Mouse (Mus musculus) myocyte (in vitro differentiated cells): ENCODE results near the gene Wdr54.

Experiments used
- MAX ChIP-seq: IDR thresholded peaks from one replicate; pipeline ENCODE4 v1.6.1; 2011; ENCODE audit warnings: low read depth, mild to moderate bottlenecking, control low read depth
- POLR2A ChIP-seq: IDR thresholded peaks from one replicate; pipeline ENCODE4 v1.6.1; 2011; ENCODE audit warnings: low read depth, mild to moderate bottlenecking, control low read depth, moderate library complexity; ENCODE audit not compliant: insufficient read length
- SRF ChIP-seq: IDR thresholded peaks from one replicate; pipeline ENCODE4 v1.6.1; 2011; ENCODE audit warnings: low read depth; ENCODE audit not compliant: control insufficient read depth, insufficient read length
- TCF12 ChIP-seq: IDR thresholded peaks from one replicate; pipeline ENCODE4 v1.6.1; 2011; ENCODE audit warnings: mild to moderate bottlenecking, control low read depth; ENCODE audit not compliant: poor library complexity, insufficient read depth, severe bottlenecking
- USF1 ChIP-seq: IDR thresholded peaks from one replicate; pipeline ENCODE4 v1.6.1; 2011; ENCODE audit warnings: low read depth, mild to moderate bottlenecking, control low read depth, moderate library complexity

GRCm38 (mm10) chr6:83115682-83116372 lies 40.4 kb downstream of the Wdr54 start:
- TF ChIP-seq POLR2A: no peak
- TF ChIP-seq TCF12: no peak
- no peak for TF ChIP-seq MAX
- no peak for TF ChIP-seq USF1
- TF ChIP-seq SRF: no peak
